Mouse (Mus musculus): ENCODE measurements around the gene Itgb2.

- TF ChIP-seq CTCF (IDR thresholded peaks at IDR 0.05; ENCODE audit: borderline replicate concordance, control insufficient read depth, extremely low read depth, insufficient read depth, low read length, poor library complexity) (no peak), POLR2A (IDR thresholded peaks at IDR 0.05; ENCODE audit: control insufficient read depth, extremely low read depth, insufficient read depth, low read length, poor library complexity) (no peak)
Observed at GRCm38 (mm10) chr10:77610221-77610961, 80.3 kb downstream of the Itgb2 start.

Data from thymus, adult 2 months (tissue).